Mouse (Mus musculus): Measurements from ENCODE around the gene Itpkb. TPM values are rescaled to one million over a fixed set of nuclear protein-coding genes. Genes with fewer than 3 reads are reported as not detected.
A peak's percentile ranks its signal among the peaks of the same experiment; 100 is the strongest.
"Not testable (repeated sequence)": the region's sequence is repeated elsewhere in the genome, so short reads cannot be mapped to it uniquely, and the experiment has no call there.

Gene Itpkb
- polyA plus RNA-seq, 1 experiment from 2014 or later = 1.3 TPM

DNA sequence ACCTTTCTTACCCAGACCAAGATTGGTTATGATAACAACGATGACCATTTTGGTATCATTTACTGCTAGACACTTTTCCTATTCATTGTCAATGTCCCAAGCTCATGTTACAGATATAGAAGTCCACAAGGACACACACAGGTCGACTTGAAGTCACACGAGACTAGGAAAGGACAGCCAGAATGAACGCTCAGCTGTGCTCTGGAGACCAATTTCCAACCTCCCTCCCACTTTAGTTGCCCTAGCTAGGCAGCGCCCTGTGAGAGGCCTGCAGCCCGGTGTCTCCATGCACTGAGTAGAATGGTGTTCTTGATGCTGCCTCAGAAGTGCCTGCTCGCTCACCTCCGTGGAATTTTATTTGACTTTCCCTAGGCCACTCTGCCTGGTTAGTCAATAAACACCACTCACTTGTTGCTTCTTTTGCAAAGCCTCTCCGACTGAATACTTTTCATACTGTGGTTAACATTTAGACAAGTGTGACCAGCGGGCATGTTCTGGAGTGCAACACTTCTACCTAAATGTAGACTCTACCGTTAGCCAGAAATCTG lies 59.0 kb downstream of the Itpkb start:
- H3K27ac ChIP-seq; H3K9ac ChIP-seq; H3K27me3 ChIP-seq; H3K36me3 ChIP-seq; H3K4me3 ChIP-seq (replicated peaks); H3K9me3 ChIP-seq (replicated peaks); DNase-seq; H3K4me2 ChIP-seq; ATAC-seq (ENCODE audit: low read depth): not testable (repeated sequence)
- 74% methylated on average over 11 of the region's 11 CpGs for WGBS (ENCODE audit: insufficient replicate concordance)
- peaks cover 72% of the 10 kb centered on the region for H3K4me1 ChIP-seq (replicated peaks)

GRCm38 (mm10) chr1:180390321-180390731 lies 60.0 kb downstream of the Itpkb start:
- ATAC-seq (ENCODE audit: low read depth) = no peak

DNA sequence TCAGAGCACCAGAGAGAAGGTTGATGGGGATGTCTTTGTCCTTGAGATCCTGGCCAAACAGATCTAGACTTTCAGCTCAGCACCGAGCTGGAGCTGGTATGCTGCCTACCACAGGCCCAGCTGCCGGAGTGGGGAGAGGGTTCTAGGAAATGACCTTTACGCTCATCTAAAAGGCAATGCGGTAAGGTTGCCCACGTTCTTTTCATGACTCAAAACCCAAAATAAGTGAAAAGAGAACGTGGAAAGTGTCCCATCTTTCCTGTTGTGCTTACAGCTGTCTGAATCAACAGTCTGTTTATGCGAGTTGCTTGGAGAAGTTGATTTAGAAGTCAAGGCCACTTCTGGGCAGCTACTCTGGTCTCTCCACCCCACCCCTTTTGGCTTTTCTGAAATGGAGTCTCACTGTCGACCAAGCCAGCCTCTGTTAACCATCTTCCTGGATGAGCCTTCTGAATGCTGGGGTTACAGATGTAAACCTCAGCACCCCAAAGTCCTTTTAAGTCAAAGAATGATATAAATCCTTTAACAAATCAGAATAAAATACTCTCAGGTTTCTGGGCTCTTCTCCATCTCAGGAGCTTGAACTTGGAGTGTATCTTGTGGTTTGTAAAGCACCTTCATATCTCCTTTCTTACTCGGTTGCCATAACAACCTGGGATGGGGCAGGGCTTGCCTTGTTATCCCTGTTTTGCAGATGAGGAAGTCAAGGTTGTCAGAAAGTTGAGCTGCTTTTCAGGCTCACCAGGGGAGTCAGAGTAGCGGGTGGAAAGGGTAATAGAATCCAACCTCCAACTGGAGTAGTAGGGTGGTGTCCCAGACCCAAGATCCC lies 60.7 kb downstream of the Itpkb start:
- Histone ChIP-seq H3K4me1 (replicated peaks) (peaks cover 61% of the 10 kb centered on the region), H3K4me2 (no peak overlapping the region), H3K27me3 (no peaks in the 10 kb centered on the region), H3K4me3 (replicated peaks) (no peak overlapping the region), H3K36me3 (no peaks in the 10 kb centered on the region), H3K9ac (no peak overlapping the region; the same call in 1 of the 2 replicates), H3K9me3 (replicated peaks) (no peaks in the 10 kb centered on the region), H3K27ac (no peak overlapping the region)
- DNase-seq (no peak), ATAC-seq (ENCODE audit: low read depth) (no peak)
- WGBS (ENCODE audit: insufficient replicate concordance) = 52% methylated on average over 10 of the region's 10 CpGs

More at GRCm38 (mm10) chr1:180390321-180390731, 60.0 kb downstream of the Itpkb start:
- WGBS (ENCODE audit: insufficient replicate concordance) = 39% methylated on average over 3 of the region's 3 CpGs
- H3K9ac ChIP-seq = peak overlapping the region; percentile 17; the same call in 1 of the 2 replicates
- no peak for DNase-seq
- no peak overlapping the region for H3K4me3 ChIP-seq (replicated peaks)
- H3K9me3 ChIP-seq (replicated peaks) = no peaks in the 10 kb centered on the region
- H3K27ac ChIP-seq = no peak overlapping the region
- H3K4me2 ChIP-seq = no peak overlapping the region
- no peaks in the 10 kb centered on the region for H3K36me3 ChIP-seq
- peaks cover 63% of the 10 kb centered on the region for H3K4me1 ChIP-seq (replicated peaks)
- no peaks in the 10 kb centered on the region for H3K27me3 ChIP-seq

DNA sequence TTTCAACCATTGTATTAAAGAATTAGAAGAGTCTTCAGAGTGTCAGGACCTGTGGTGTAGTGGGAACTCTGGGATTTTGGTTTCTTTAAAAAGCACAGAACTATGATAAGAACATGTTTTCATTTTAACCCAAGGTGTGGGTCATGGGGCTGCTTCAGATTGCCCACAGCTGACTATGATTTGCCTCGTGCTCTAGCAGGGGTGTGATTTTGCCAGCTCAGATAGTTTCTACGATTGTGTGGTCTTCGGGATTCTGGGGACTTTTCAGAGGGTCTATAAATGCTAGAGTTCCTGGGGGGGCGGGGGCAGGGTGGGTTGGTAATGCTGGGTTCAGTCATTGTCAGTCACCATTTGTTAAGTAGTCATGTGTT lies 61.3 kb downstream of the Itpkb start:
- no peak for DNase-seq
- H3K4me3 ChIP-seq (replicated peaks) = no peak overlapping the region
- no peaks in the 10 kb centered on the region for H3K36me3 ChIP-seq
- peaks cover 57% of the 10 kb centered on the region for H3K4me1 ChIP-seq (replicated peaks)
- no peak for ATAC-seq (ENCODE audit: low read depth)
- H3K4me2 ChIP-seq = no peak overlapping the region
- H3K9me3 ChIP-seq (replicated peaks) = no peaks in the 10 kb centered on the region
- no peak overlapping the region for H3K9ac ChIP-seq
- H3K27me3 ChIP-seq = no peaks in the 10 kb centered on the region
- H3K27ac ChIP-seq = no peak overlapping the region
- WGBS (ENCODE audit: insufficient replicate concordance) = 69% methylated on average over 4 of the region's 4 CpGs

DNA sequence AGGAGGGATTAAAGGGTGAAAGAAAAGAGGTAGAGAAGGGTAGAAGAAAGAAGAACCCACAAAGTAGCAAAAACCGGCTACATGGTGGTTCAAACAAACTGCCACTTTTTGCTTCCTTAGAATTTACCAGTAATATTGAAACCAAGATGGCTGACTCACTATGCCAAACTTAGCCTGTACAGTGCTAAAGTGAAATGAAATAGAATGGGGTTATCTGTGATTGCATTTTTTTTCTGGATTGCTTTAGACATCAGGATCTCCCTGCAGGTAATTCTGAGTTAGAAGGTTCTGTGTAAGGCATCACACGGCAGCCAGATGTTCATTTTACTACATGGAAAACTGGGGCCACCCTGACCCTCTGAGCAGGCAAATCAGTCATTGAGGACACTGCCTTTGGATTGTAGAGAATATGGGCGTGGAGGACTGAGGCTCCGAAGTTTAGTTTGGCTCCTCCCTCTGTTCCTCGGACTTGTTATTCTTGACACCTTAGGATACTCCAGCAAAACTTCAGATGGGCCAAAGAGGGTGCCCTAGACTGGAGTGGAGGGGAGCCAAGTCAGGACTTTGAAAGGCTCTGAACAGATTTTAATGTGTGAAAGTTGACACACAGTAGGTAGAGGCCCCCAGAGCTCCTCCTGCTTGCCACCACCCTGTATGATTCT lies 62.0 kb downstream of the Itpkb start:
- Histone ChIP-seq H3K9me3 (replicated peaks) (no peaks in the 10 kb centered on the region), H3K9ac (no peak overlapping the region), H3K27me3 (no peaks in the 10 kb centered on the region), H3K27ac (no peak overlapping the region), H3K4me3 (replicated peaks) (no peak overlapping the region), H3K4me1 (replicated peaks) (peaks cover 51% of the 10 kb centered on the region), H3K4me2 (no peak overlapping the region), H3K36me3 (no peaks in the 10 kb centered on the region)
- ATAC-seq (ENCODE audit: low read depth) (no peak), DNase-seq (no peak)
- 62% methylated on average over 5 of the region's 5 CpGs for WGBS (ENCODE audit: insufficient replicate concordance)

GRCm38 (mm10) chr1:180393017-180393797 lies 62.9 kb downstream of the Itpkb start:
- DNase-seq (no peak), ATAC-seq (ENCODE audit: low read depth) (no peak)
- 67% methylated on average over 9 of the region's 9 CpGs for WGBS (ENCODE audit: insufficient replicate concordance)
- Histone ChIP-seq H3K27ac (peak overlapping the region; percentile 18; the same call in 1 of the 2 replicates), H3K27me3 (no peaks in the 10 kb centered on the region), H3K4me1 (replicated peaks) (peaks cover 44% of the 10 kb centered on the region), H3K4me3 (replicated peaks) (no peak overlapping the region), H3K9ac (no peak overlapping the region), H3K4me2 (no peak overlapping the region), H3K36me3 (no peaks in the 10 kb centered on the region), H3K9me3 (replicated peaks) (no peaks in the 10 kb centered on the region)

- H3K36me3 ChIP-seq = no peaks in the 10 kb centered on the region
- WGBS (ENCODE audit: insufficient replicate concordance) = 71% methylated on average over 12 of the region's 12 CpGs
- H3K4me1 ChIP-seq (replicated peaks) = peaks cover 39% of the 10 kb centered on the region
- H3K4me2 ChIP-seq = no peak overlapping the region
- ATAC-seq (ENCODE audit: low read depth) (no peak), DNase-seq (no peak)
- no peak overlapping the region for H3K27ac ChIP-seq
- no peak overlapping the region for H3K4me3 ChIP-seq (replicated peaks)
- no peaks in the 10 kb centered on the region for H3K27me3 ChIP-seq
- no peak overlapping the region for H3K9ac ChIP-seq
- no peaks in the 10 kb centered on the region for H3K9me3 ChIP-seq (replicated peaks)
These were observed 63.6 kb downstream of the Itpkb start for GRCm38 (mm10) chr1:180393873-180394272.

GRCm38 (mm10) chr1:180397734-180398133 lies 67.4 kb downstream of the Itpkb start:
- no peak for DNase-seq
- Histone ChIP-seq H3K9ac (no peak overlapping the region), H3K4me3 (replicated peaks) (no peak overlapping the region), H3K9me3 (replicated peaks) (no peaks in the 10 kb centered on the region), H3K27me3 (no peaks in the 10 kb centered on the region), H3K4me1 (replicated peaks) (peaks cover 18% of the 10 kb centered on the region), H3K36me3 (no peaks in the 10 kb centered on the region), H3K4me2 (no peak overlapping the region), H3K27ac (no peak overlapping the region)
- 72% methylated on average over 5 of the region's 5 CpGs for WGBS (ENCODE audit: insufficient replicate concordance)
- ATAC-seq (ENCODE audit: low read depth) = no peak

DNA sequence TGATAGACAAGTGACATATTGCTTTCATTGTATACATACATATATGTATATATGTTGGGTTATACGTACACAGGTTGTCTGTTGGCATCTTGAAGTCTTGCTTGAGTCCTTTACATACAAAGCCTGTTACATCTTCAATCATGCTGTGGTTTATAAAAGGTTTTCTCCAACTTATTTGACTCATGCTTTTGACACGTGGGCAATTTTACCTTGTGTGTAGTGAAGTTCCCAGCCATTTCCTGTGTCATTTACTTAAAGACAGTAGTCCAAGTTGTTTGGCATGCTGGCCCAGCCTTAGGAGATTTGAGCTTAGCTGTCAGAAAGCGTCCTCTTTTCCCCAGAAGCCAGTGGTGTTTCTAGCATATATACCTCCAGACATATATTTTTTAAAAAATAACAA lies 68.2 kb downstream of the Itpkb start:
- no peak for ATAC-seq (ENCODE audit: low read depth)
- H3K27ac ChIP-seq = no peak overlapping the region

DNA sequence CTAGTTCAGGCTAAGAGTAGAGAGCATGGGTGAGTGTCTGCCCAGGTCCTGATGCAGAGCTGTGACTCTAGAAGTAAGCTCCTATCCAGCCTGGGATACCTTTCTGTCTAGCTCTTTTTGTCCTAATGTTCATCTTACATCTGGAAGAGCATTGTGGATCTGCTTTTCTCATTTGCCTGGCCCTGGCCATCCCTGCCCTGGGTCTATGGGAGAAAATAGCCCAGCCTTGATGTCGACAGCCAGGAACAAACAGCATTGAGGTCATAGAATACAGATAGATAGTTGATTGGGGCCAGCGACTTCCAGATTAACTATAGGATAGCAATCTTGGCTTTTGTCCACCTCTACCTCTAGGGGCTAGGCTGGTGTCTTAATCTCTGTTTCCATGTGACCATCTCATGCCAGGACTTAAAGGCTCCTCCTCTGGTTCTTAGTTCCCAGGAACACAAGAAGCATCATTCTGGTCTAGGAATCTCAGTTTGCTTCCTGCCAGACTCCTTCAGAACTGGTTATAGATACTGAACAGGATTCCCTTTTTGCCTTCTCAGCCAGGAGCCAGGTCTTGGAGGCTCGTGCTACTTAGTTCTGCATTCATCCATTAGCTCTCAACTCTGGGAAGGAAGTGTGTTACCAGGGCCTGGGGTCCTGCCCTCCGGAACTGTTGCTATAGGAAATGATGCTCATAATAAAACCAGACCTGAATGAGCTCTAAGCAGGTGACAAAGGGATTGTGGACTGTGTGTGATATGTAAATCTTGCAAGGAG lies 70.6 kb downstream of the Itpkb start:
- Histone ChIP-seq H3K36me3 (no peaks in the 10 kb centered on the region), H3K9ac (no peak overlapping the region), H3K27me3 (no peaks in the 10 kb centered on the region), H3K27ac (no peak overlapping the region; the same call in none of the 2 replicates), H3K4me3 (replicated peaks) (no peak overlapping the region), H3K9me3 (replicated peaks) (no peaks in the 10 kb centered on the region), H3K4me2 (no peak overlapping the region), H3K4me1 (replicated peaks) (peaks cover 31% of the 10 kb centered on the region)
- ATAC-seq (ENCODE audit: low read depth) = no peak
- WGBS (ENCODE audit: insufficient replicate concordance) = 48% methylated on average over 4 of the region's 4 CpGs
- DNase-seq = no peak

More for the DNA sequence above, 68.2 kb downstream of the Itpkb start:
- Histone ChIP-seq H3K9me3 (replicated peaks) (no peaks in the 10 kb centered on the region), H3K4me1 (replicated peaks) (peaks cover 18% of the 10 kb centered on the region), H3K4me2 (no peak overlapping the region), H3K9ac (no peak overlapping the region), H3K36me3 (no peaks in the 10 kb centered on the region), H3K27me3 (no peaks in the 10 kb centered on the region), H3K4me3 (replicated peaks) (no peak overlapping the region)
- 58% methylated on average over 3 of the region's 3 CpGs for WGBS (ENCODE audit: insufficient replicate concordance)
- DNase-seq = no peak

All from liver, embryonic 13.5 days (tissue).